Mouse (Mus musculus): ENCODE results near the gene Olfr373.

DNA sequence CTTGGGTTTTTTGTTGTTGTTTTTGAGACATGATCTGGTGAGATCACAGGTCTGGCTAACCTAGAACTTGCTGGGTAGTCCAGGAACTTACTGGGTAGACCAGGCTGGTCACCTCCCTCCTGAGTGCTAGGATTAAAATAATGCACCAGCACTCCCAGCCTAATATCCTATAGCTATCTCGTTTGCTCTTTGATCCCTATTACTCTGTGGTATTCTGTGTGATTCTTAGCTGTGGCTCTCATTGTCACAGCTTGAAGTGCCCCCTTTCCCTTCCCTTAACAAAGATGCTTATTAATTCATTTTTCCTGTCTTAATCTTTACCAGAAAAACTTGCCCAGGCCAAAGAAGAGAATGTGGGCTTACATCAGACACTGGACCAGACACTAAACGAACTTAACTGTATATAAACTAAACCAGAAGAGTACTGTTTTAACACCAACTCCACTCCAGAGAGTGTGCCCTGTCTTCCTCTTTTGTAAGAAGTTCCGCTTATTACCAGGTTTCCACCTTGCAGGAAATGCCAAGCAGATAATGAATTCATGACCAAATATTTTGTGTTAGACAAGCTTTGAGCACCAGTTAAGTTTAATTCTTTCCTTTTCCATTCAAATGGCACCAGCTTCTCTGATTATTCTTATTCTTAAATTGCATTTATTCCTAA lies 68.6 kb downstream of the Olfr373 start:
- TF ChIP-seq CTCF (IDR thresholded peaks at IDR 0.05; ENCODE audit: low read depth, low read length) (no peak), POLR2A (IDR thresholded peaks at IDR 0.05; ENCODE audit: borderline replicate concordance, low read depth, low read length) (no peak)

Measured in bone marrow macrophage, adult 2 months (primary cell).